Mouse (Mus musculus) testis, adult 2 months (tissue): ENCODE measurements around the gene Ablim2.

Experiments
- CTCF ChIP-seq: fragments of 200-500 bp; IDR thresholded peaks from 2 replicates; pipeline ENCODE4 v1.5.1; 2012; ENCODE audit warnings: low read depth, mild to moderate bottlenecking, inconsistent platforms, low read length, moderate library complexity; ENCODE audit not compliant: control insufficient read depth, insufficient read depth, insufficient replicate concordance
- POLR2A ChIP-seq: fragments of 200-500 bp; IDR thresholded peaks from 2 replicates; pipeline ENCODE4 v1.6.1; 2012; ENCODE audit warnings: low read depth, mild to moderate bottlenecking, inconsistent platforms, low read length, moderate library complexity; ENCODE audit not compliant: control insufficient read depth

DNA sequence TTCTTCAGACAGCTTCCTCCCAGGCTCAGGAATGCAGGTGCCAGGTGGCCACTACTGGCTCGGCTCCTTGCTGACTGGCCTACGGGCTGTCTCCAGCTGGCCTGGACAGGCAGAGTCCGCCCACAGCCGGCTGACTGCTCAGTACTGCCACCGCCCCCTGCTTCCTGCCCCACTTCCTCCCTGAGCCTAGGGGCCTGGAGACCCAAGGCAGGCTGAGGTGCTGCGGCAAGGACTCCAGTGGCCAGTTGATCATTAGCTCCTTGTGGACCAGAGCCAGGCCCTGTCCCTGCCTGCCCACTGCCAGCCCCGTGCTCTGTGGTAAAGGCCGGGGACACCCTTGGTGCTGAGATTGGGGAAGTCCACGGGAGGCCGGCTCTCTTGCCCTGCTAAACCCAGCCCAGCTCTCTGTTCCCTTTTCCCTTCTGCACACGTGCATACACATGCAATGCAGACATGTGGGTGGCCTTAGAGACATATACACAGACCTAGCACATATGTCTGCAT is 28.7 kb upstream of the Ablim2 start:
- TF ChIP-seq POLR2A (no peak), CTCF (no peak)
